Mouse (Mus musculus) ES-Bruce4 (cell line): Measurements from ENCODE around the gene Ddrgk1.

Experiments
- CTCF ChIP-seq: IDR thresholded peaks from one replicate; pipeline ENCODE4 v1.8.1; 2011; ENCODE audit warnings: low read depth, low read length
- EP300 ChIP-seq: IDR thresholded peaks from 2 replicates; pipeline ENCODE4 v1.6.1; 2011; ENCODE audit warnings: low read depth, low read length; ENCODE audit not compliant: insufficient read depth

DNA sequence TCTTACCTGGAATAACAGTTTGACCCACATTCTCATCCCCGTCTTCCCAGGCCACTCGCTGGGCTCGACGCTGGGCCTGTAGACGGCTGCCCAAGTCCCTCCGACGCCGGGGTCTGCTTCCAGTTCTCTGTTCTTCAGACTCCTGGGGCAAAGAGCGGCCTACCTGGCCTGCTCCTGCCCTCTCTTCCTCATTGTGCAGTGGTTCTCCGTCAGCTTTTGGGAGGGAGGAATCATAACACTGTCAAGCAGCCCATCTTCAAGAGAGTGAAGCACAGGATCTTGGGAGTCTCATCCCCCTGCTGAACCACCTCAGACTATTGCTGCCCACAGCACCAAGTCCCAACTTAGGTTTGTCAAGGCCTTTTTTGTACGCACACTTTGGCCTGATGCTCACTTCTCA lies 1.1 kb downstream of the Ddrgk1 start:
- TF ChIP-seq CTCF (no peak), EP300 (no peak)
